Comparison of ENCODE assay signal across 26 mouse cellular contexts in the genomic region with DNA sequence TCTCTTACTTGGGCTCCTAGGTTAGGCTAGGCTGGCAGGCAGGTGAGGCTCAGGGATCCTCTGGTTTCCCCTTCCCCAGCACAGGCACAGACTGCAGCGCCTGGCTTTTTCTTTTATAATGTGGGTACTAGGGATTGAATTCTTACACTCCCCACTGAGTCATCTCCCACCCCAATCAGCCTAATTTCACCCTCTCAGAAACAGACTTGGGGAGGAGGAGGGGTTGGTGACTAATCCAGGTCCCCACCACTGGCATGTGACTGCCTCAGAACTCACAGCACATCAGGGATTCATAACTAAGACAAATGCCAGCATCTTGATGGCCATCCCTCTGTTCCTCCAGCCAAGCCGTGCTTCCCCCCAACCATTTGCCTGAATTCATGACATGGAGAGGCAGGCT.
DNase-seq lines count a peak whose midpoint lies in the region; ATAC-seq and TF ChIP-seq lines count a peak whose summit lies in the region.
"Had no signal": no experiment of that assay in that cellular context is flagged by ENCODE, and none has a peak within 500 bp of the region (broad histone marks: within the 10 kb centered on the region; RNA-seq: fewer than 3 reads in every experiment).

No protein-coding gene starts in this region.

- no peak for TF ChIP-seq EP300 in liver, postnatal 0 days (IDR thresholded peaks at IDR 0.05; ENCODE audit: low read depth)

- TF ChIP-seq CTCF in left cerebral cortex, adult 2 months (IDR thresholded peaks at IDR 0.05): no peak
- TF ChIP-seq CTCF in liver, postnatal 0 days (IDR thresholded peaks at IDR 0.05; ENCODE audit: low read depth): no peak

- no peaks in the 10 kb centered on the region for H3K4me1 ChIP-seq in liver, postnatal 0 days (ENCODE audit: insufficient read depth)
- H3K4me1 ChIP-seq: forebrain, embryonic 15.5 days; hindbrain, embryonic 12.5 days; megakaryocyte, embryonic 14.5 days had no signal

- H3K27ac ChIP-seq in left cerebral cortex, adult 2 months: peak overlapping the region; percentile 21; the same call in 1 of the 2 replicates
- no peak overlapping the region for H3K27ac ChIP-seq in liver, postnatal 0 days (ENCODE audit: low read depth)
- H3K27ac ChIP-seq: forebrain, embryonic 15.5 days; hindbrain, embryonic 12.5 days; limb, embryonic 10.5 days had no signal

- no peaks in the 10 kb centered on the region for H3K36me3 ChIP-seq in liver, postnatal 0 days (replicated peaks; ENCODE audit: insufficient read depth, low read length)
- H3K36me3 ChIP-seq: forebrain, embryonic 15.5 days; hindbrain, embryonic 12.5 days; limb, embryonic 10.5 days had no signal

- no peak overlapping the region for H3K4me3 ChIP-seq in left cerebral cortex, adult 2 months
- no peak overlapping the region for H3K4me3 ChIP-seq in liver, postnatal 0 days (ENCODE audit: low read depth, low read length)
- H3K4me3 ChIP-seq: forebrain, embryonic 15.5 days; hindbrain, embryonic 12.5 days; limb, embryonic 10.5 days; megakaryocyte, embryonic 14.5 days; myocyte had no signal

- DNase-seq in frontal cortex, postnatal 10 days (ENCODE audit: low spot score in 2 of 2): no peak
- peak; percentile 15 to 30 for DNase-seq in layer of hippocampus, postnatal 36 days
- no peak for DNase-seq in layer of hippocampus, postnatal 14 days (ENCODE audit: low spot score in 2 of 2)
- peak; percentile 32 for DNase-seq in 3T3-L1 (ENCODE audit: low read depth, low spot score)
- DNase-seq in left cerebral cortex, adult 2 months (ENCODE audit: extremely low spot score in 1 of 2, low spot score in 2 of 2): peak; percentile 35 to 42
- no peak for DNase-seq in urinary bladder, postnatal 36 days (ENCODE audit: low spot score in 2 of 2)
- no peak for DNase-seq in liver, postnatal 0 days
- DNase-seq: adrenal gland, adult 8-10 months; B cell, adult 2 months; cerebellum, postnatal 14 days; embryo, embryonic 11 days; heart, postnatal 10 days; kidney, adult 2 months; kidney, postnatal 10 days; lung, adult 18-20 months; midbrain, embryonic 14.5 days; thymus, postnatal 4 days had no signal

- intact Hi-C loops in left cerebral cortex, adult 2 months (cut with DNase I): no loop called here

- WGBS in liver, postnatal 0 days (ENCODE audit: insufficient replicate concordance): 75% methylated on average over 2 of the region's 2 CpGs

- H3K9ac ChIP-seq in liver, postnatal 0 days (replicated peaks): no peak overlapping the region
- H3K9ac ChIP-seq: forebrain, embryonic 15.5 days; hindbrain, embryonic 12.5 days had no signal

- H3K4me2 ChIP-seq in liver, postnatal 0 days (ENCODE audit: low read depth, low read length): no peak overlapping the region
- H3K4me2 ChIP-seq: forebrain, embryonic 15.5 days; heart, embryonic 11.5 days; hindbrain, embryonic 12.5 days had no signal

- H3K9me3 ChIP-seq in liver, postnatal 0 days (ENCODE audit: low read length): no peaks in the 10 kb centered on the region
- H3K9me3 ChIP-seq: forebrain, embryonic 15.5 days; hindbrain, embryonic 12.5 days; limb, embryonic 10.5 days; megakaryocyte, embryonic 14.5 days had no signal

- no peaks in the 10 kb centered on the region for H3K27me3 ChIP-seq in liver, postnatal 0 days (ENCODE audit: insufficient read depth, low read length)
- H3K27me3 ChIP-seq: forebrain, embryonic 15.5 days; hindbrain, embryonic 12.5 days; megakaryocyte, embryonic 14.5 days; Patski had no signal

- peak; percentile 75 for ATAC-seq in frontal cortex, adult (ENCODE audit: low TSS enrichment)
- ATAC-seq in liver, postnatal 0 days: no peak
- ATAC-seq: forebrain, embryonic 15.5 days; inflammation-experienced regulatory T-cells, adult 6 months; Patski had no signal

Comparison
In these comparisons a context has a peak if more than half of its experiments do, and no peak if none do; other contexts are left out.
1. DNase-seq: peak in layer of hippocampus, postnatal 36 days (2 of 2), 3T3-L1 (single experiment) and left cerebral cortex, adult 2 months (2 of 2); none in frontal cortex, postnatal 10 days (0 of 2), layer of hippocampus, postnatal 14 days (0 of 2), urinary bladder, postnatal 36 days (0 of 2) and liver, postnatal 0 days (single experiment).